In the genomic region with DNA sequence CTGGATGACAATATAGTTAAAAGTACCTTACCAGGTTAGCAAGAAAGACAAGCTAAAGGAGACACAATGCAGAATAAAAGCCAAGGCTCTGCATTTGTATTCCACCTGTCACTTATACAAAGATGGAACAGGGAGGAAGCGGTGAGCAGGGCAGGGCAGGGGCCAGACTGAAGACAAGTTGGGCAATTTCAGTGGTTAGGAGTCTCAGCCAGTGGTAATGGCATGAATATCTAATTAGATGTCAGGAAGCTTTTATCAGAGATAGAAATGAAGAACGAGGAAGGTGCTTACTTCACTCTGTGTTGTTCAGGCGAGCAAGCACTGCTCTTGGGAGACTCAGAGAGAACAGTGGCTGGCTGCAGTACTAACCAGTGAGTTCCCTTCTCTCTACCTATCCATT, we compare ENCODE assay signal across 18 mouse cellular contexts.
"Had no signal": no experiment of that assay in that cellular context is flagged by ENCODE, and none has a peak within 500 bp of the region (broad histone marks: within the 10 kb centered on the region; RNA-seq: fewer than 3 reads in every experiment).

No protein-coding gene starts in this region.

- H3K4me1 ChIP-seq: liver, embryonic 15.5 days had no signal

- ATAC-seq: intestine, postnatal 0 days; liver, embryonic 12.5 days; midbrain, embryonic 13.5 days; midbrain, embryonic 16.5 days had no signal

- H3K4me2 ChIP-seq: limb, embryonic 13.5 days; liver, embryonic 12.5 days; liver, embryonic 15.5 days; lung, embryonic 15.5 days; midbrain, embryonic 13.5 days had no signal

- H3K36me3 ChIP-seq: limb, embryonic 10.5 days; limb, embryonic 13.5 days; liver, embryonic 12.5 days; liver, embryonic 15.5 days; lung, embryonic 15.5 days; midbrain, embryonic 10.5 days; midbrain, embryonic 13.5 days had no signal

- H3K9me3 ChIP-seq: limb, embryonic 10.5 days; limb, embryonic 13.5 days; liver, embryonic 12.5 days; liver, embryonic 15.5 days; lung, embryonic 15.5 days; megakaryocyte, embryonic 14.5 days; midbrain, embryonic 10.5 days; midbrain, embryonic 13.5 days had no signal

- H3K27ac ChIP-seq: kidney, postnatal 0 days; limb, embryonic 10.5 days; limb, embryonic 13.5 days; liver, embryonic 12.5 days; liver, embryonic 15.5 days; lung, embryonic 15.5 days; midbrain, embryonic 10.5 days; midbrain, embryonic 13.5 days had no signal

- DNase-seq: kidney, adult 2 months; kidney, postnatal 25 days; liver; lung, adult 18-20 months; lung, postnatal 14 days; thymus, adult 18-20 months; thymus, postnatal 4 days had no signal

- H3K9ac ChIP-seq: limb, embryonic 13.5 days; liver, embryonic 12.5 days; liver, embryonic 15.5 days; lung, embryonic 15.5 days; midbrain, embryonic 13.5 days had no signal

- H3K4me3 ChIP-seq: limb, embryonic 10.5 days; limb, embryonic 13.5 days; liver, embryonic 12.5 days; liver, embryonic 15.5 days; lung, embryonic 15.5 days; midbrain, embryonic 10.5 days; midbrain, embryonic 13.5 days had no signal

- H3K27me3 ChIP-seq: megakaryocyte, embryonic 14.5 days had no signal
